Mouse (Mus musculus): Measurements from ENCODE around the gene Kcna6. TPM values are rescaled to one million over a fixed set of nuclear protein-coding genes. Genes with fewer than 3 reads are reported as not detected.

Gene Kcna6
- polyA plus RNA-seq, 1 experiment from 2014 or later = 0.21 TPM

DNA sequence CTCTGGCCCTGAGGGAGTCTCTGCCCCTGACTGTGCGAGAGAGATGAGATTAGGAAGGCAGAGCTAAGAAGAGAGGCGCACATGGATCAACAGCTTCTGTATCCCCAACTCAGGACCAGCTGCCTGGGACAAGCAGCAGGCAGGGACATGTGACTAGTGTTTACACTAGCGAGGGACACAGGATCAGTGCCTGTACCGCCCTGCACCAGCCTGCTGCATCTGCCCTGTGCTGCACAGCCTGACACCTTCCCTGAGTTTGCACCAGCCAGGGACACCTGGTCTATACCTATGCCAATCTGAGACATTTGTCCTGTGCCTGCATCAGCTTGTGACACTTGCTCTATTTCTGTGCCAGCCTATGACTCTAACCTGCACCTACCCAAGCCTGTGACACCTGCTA lies 33.4 kb upstream of the Kcna6 start:
- 47% methylated on average over 4 of the region's 4 CpGs for WGBS

DNA sequence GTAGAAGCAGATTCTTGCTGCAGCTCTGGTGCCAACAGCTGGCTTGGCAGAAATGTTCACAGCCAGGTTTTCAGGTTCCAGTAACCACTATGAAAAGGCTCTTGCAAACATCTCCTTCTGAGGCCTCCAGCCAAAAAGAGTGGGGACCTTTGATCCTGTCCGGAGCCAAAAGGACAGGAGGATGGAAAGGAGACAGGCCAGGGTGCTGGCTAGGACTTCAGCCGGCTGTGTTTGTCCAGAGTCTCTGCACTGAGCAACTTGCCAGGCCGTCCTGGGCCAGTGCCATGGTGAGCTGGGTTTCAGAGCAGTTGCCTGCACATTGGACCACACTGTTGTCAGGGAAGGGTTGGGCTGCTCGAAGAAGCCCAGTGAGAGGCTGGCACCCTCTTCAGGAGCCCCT lies 31.9 kb upstream of the Kcna6 start:
- ATAC-seq (no peak), DNase-seq (ENCODE audit: low spot score) (no peak)
- Histone ChIP-seq H3K4me2 (replicated peaks; ENCODE audit: low read depth, low read length) (no peak overlapping the region), H3K36me3 (ENCODE audit: insufficient read depth, low read length) (no peaks in the 10 kb centered on the region), H3K27ac (ENCODE audit: low read length) (no peak overlapping the region), H3K4me3 (ENCODE audit: low read depth, low read length) (no peak overlapping the region), H3K9ac (replicated peaks; ENCODE audit: low read depth) (no peak overlapping the region), H3K4me1 (ENCODE audit: insufficient read depth, low read depth, low read length) (no peaks in the 10 kb centered on the region), H3K9me3 (ENCODE audit: low read length) (no peaks in the 10 kb centered on the region), H3K27me3 (replicated peaks; ENCODE audit: insufficient read depth, low read length) (no peaks in the 10 kb centered on the region)
- no peak for TF ChIP-seq CTCF (IDR thresholded peaks at IDR 0.05)
- no peak for TF ChIP-seq EP300 (IDR thresholded peaks at IDR 0.05)
- 46% methylated on average over 4 of the region's 4 CpGs for WGBS

More for the DNA sequence above, 33.4 kb upstream of the Kcna6 start:
- Histone ChIP-seq H3K9me3 (ENCODE audit: low read length) (no peaks in the 10 kb centered on the region), H3K4me1 (ENCODE audit: insufficient read depth, low read depth, low read length) (no peaks in the 10 kb centered on the region), H3K4me2 (replicated peaks; ENCODE audit: low read depth, low read length) (no peak overlapping the region), H3K36me3 (ENCODE audit: insufficient read depth, low read length) (no peaks in the 10 kb centered on the region), H3K9ac (replicated peaks; ENCODE audit: low read depth) (no peak overlapping the region), H3K4me3 (ENCODE audit: low read depth, low read length) (no peak overlapping the region), H3K27me3 (replicated peaks; ENCODE audit: insufficient read depth, low read length) (no peaks in the 10 kb centered on the region), H3K27ac (ENCODE audit: low read length) (no peak overlapping the region)
- no peak for TF ChIP-seq EP300 (IDR thresholded peaks at IDR 0.05)
- TF ChIP-seq CTCF (IDR thresholded peaks at IDR 0.05) = no peak
- ATAC-seq (no peak), DNase-seq (ENCODE audit: low spot score) (no peak)

DNA sequence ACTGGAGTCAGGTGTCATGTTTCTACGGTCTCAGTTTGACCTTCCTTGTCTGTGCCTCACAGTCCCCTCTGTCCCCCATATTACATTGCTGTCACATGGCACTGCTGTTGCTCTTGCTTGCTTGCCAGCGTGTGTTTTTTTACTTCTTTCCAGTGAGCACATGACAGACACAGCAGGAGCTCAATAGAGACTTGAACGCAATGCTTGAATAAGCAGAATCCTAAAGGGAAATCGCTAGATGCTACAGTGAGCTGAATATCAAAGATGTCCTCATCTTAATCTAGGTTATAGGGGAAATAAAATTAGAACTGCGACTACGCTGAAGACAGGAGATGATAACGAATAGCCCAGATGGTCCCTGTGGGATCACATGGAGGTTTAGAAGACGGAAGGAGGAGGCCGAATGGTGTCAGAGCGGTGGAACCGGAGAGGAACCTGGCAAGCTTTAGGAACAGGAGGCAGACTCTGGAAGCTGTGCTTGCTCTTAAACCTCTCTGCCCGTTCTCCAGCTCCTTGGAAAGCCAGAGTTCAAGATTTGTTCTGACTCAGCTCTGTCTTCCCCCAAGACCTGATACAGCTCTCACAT lies 29.8 kb upstream of the Kcna6 start:
- no peak overlapping the region for H3K4me3 ChIP-seq (ENCODE audit: low read depth, low read length)
- no peak overlapping the region for H3K4me2 ChIP-seq (replicated peaks; ENCODE audit: low read depth, low read length)
- ATAC-seq = no peak
- TF ChIP-seq EP300 (IDR thresholded peaks at IDR 0.05) (no peak), CTCF (IDR thresholded peaks at IDR 0.05) (no peak)
- no peak overlapping the region for H3K9ac ChIP-seq (replicated peaks; ENCODE audit: low read depth)
- WGBS = 82% methylated on average over 12 of the region's 12 CpGs
- DNase-seq (ENCODE audit: low spot score) = no peak
- no peaks in the 10 kb centered on the region for H3K36me3 ChIP-seq (ENCODE audit: insufficient read depth, low read length)
- H3K4me1 ChIP-seq (ENCODE audit: insufficient read depth, low read depth, low read length) = no peaks in the 10 kb centered on the region
- no peak overlapping the region for H3K27ac ChIP-seq (ENCODE audit: low read length)
- no peaks in the 10 kb centered on the region for H3K27me3 ChIP-seq (replicated peaks; ENCODE audit: insufficient read depth, low read length)
- no peaks in the 10 kb centered on the region for H3K9me3 ChIP-seq (ENCODE audit: low read length)

DNA sequence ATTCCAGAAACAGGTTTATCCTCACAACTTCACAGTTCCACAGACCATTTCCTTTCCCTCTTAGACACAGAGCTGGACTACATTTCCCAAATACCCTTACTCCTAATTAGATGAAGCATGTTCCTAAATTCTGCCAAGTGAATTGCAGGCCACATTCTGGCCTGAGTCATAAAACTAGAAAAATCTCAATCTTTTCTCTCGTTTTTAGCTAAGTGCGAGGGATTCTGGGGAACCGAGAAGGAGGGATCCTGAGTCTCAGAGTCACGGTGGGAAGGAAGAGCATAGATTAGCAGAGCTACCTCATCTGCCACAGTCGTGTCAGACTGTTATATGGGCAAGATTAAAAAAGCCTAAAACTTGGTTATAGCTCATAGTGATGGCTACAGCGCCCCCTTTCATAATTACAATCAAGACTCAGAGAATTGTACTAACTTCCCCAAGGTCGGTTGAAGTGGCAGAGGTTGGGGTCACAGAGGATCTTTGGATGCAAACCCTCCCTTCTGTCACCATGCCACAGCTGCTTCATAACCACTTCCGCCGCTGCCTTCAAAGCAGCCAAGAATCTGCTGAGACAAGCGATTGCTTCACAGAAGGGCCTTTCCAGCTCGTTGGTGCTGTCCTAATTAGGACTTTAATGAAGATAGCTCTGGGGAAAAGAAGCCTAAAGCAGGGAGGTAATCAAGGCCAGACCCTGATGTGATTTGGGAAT lies 28.6 kb upstream of the Kcna6 start:
- WGBS = 69% methylated on average over 11 of the region's 11 CpGs
- DNase-seq (ENCODE audit: low spot score) (no peak), ATAC-seq (no peak; the same call in 1 of the 2 replicates)
- H3K4me2 ChIP-seq (replicated peaks; ENCODE audit: low read depth, low read length) = no peak overlapping the region
- H3K4me1 ChIP-seq (ENCODE audit: insufficient read depth, low read depth, low read length) = no peaks in the 10 kb centered on the region
- H3K27ac ChIP-seq (ENCODE audit: low read length) = no peak overlapping the region
- TF ChIP-seq EP300 (IDR thresholded peaks at IDR 0.05) (no peak), CTCF (IDR thresholded peaks at IDR 0.05) (no peak)
- H3K9ac ChIP-seq (replicated peaks; ENCODE audit: low read depth) = no peak overlapping the region
- H3K4me3 ChIP-seq (ENCODE audit: low read depth, low read length) = no peak overlapping the region
- no peaks in the 10 kb centered on the region for H3K9me3 ChIP-seq (ENCODE audit: low read length)
- H3K27me3 ChIP-seq (replicated peaks; ENCODE audit: insufficient read depth, low read length) = no peaks in the 10 kb centered on the region
- no peaks in the 10 kb centered on the region for H3K36me3 ChIP-seq (ENCODE audit: insufficient read depth, low read length)

DNA sequence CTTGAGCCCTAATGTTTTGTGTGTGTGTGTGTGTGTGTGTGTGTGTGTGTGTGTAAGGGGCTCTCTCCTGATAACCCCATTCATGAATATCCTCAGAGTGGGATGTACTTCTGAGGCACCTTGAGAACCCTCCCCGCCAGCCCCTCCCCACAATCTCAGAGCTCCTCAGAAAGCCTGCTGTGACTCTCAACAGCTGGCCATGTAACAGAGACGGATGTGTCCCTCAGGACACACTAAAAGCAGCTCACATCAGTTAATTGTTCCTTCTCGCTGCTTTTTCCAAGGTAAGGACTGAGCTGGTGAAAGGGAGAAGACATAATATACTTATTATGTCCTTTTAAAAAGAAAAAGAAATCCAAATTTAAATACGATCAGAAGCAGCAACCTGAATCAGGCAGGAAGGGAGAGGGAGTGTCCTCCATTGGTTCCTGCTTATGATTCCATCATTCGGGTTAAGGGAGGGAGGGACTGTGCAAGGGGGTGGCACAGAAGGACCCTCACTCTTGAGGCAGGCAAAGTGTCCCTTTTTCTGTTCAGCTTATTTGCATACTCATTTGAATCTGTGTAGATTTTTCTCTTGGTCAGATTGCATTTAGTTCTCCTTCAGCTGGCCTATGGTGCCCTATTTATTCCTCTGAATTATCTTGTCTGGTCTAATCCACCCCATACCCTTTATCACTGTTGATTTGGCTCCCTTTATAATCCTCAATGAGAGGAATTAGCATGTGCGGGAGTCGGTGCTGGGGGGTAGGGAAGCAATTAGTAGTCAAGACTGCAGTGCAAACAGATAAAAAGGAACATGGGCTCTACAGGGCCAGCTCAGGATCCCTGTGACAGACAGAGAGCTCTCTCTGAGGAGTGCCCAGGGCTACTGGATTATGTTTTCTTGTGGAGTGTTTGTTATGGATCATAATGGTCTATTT lies 27.4 kb upstream of the Kcna6 start:
- ATAC-seq = no peak
- no peaks in the 10 kb centered on the region for H3K4me1 ChIP-seq (ENCODE audit: insufficient read depth, low read depth, low read length)
- no peak overlapping the region for H3K9ac ChIP-seq (replicated peaks; ENCODE audit: low read depth)
- no peak overlapping the region for H3K4me2 ChIP-seq (replicated peaks; ENCODE audit: low read depth, low read length)
- H3K9me3 ChIP-seq (ENCODE audit: low read length) = no peaks in the 10 kb centered on the region
- TF ChIP-seq EP300 (IDR thresholded peaks at IDR 0.05) (no peak), CTCF (IDR thresholded peaks at IDR 0.05) (no peak)
- no peak overlapping the region for H3K27ac ChIP-seq (ENCODE audit: low read length)
- no peaks in the 10 kb centered on the region for H3K36me3 ChIP-seq (ENCODE audit: insufficient read depth, low read length)
- 27% methylated on average over 7 of the region's 7 CpGs for WGBS
- no peak for DNase-seq (ENCODE audit: low spot score)
- no peaks in the 10 kb centered on the region for H3K27me3 ChIP-seq (replicated peaks; ENCODE audit: insufficient read depth, low read length)
- H3K4me3 ChIP-seq (ENCODE audit: low read depth, low read length) = no peak overlapping the region

DNA sequence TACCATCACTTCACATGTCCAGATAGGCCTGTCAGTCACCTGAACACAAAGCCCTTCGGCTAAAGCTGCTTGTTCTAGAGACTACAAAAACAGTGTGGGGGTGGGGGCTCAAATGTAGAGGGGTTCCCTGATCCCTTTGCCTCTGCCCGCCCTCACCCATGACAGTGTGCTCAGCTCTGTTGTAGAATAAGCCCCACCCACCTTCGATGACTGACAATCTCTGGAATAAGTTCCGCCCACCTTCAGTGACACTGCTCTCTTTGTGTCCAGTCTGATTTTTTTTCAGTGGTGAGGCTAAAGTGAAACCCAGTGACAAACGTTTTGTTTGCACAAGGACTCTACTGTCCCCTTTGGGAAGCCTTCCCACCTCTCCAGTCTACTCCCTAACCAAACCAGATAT lies 26.1 kb upstream of the Kcna6 start:
- H3K36me3 ChIP-seq (ENCODE audit: insufficient read depth, low read length) = no peaks in the 10 kb centered on the region
- no peaks in the 10 kb centered on the region for H3K27me3 ChIP-seq (replicated peaks; ENCODE audit: insufficient read depth, low read length)
- H3K27ac ChIP-seq (ENCODE audit: low read length) = no peak overlapping the region
- DNase-seq (ENCODE audit: low spot score) = no peak
- TF ChIP-seq CTCF (IDR thresholded peaks at IDR 0.05) (no peak), EP300 (IDR thresholded peaks at IDR 0.05) (no peak)
- H3K4me1 ChIP-seq (ENCODE audit: insufficient read depth, low read depth, low read length) = no peaks in the 10 kb centered on the region
- no peak; the same call in 1 of the 2 replicates for ATAC-seq
- H3K4me3 ChIP-seq (ENCODE audit: low read depth, low read length) = no peak overlapping the region
- no peak overlapping the region for H3K4me2 ChIP-seq (replicated peaks; ENCODE audit: low read depth, low read length)
- no peak overlapping the region for H3K9ac ChIP-seq (replicated peaks; ENCODE audit: low read depth)
- 46% methylated on average over 5 of the region's 5 CpGs for whole genome bisulfite sequencing
- no peaks in the 10 kb centered on the region for H3K9me3 ChIP-seq (ENCODE audit: low read length)

Measured in lung, postnatal 0 days (tissue).